Mouse (Mus musculus) v-Abl transformed pro-B cells (cell line): ENCODE measurements at regions not wholly inside any gene's neighbourhood (a gene's known extent, or its start where the extent isn't known, plus 50 kb on each side); places are given as distances from the start of the nearest gene placed in this dataset.

Experiments used
- in situ Hi-C, 2 experiments: fragments of 400-800 bp; cut with MboI; formaldehyde crosslinking; loops; one replicate each; pipeline ENCODE4 v1.15.1; 2025; ENCODE audit not compliant: unreplicated experiment in 2 of 2

DNA sequence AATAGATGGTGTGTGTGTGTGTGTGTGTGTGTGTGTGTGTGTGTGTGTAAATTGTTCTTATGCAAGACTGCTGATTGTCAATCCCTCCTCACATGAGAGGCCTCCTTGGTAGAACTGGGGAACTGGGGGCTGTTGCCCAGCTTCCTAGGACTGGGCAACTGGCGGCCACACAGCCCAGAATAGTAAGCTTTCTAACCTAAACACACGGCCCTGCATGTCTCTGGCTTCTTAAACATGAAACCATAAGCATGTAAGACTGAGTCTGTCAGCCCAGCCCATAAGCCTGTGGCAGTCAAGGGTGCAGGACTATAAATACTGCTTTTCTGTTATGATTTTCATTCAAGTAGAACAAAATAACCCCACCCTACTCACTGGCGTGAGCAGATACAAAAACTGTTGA is 60.7 kb downstream of the Ifng start:
- in situ Hi-C loops, result no loop called here

DNA sequence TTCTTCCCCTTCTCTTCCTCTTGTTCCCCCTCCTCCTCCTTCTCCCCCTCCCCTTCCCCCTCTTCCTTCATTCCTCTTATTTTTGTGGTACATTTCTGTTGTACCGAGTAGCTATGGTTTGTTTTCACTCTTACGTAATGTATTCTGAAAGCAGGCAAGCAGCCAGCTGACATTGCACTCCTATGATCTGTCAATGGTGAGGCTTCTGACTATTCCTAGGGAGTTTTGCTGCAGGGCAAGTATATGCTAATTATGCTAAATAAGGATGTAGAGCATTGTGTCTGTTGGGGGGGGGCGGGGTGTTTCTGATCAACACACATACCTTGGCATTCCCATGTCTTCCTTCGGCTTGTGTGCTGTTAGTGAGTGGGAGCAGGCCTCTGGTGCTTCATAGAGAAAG is 64.0 kb downstream of the Ifng start:
- in situ Hi-C loops, result no loop called here

DNA sequence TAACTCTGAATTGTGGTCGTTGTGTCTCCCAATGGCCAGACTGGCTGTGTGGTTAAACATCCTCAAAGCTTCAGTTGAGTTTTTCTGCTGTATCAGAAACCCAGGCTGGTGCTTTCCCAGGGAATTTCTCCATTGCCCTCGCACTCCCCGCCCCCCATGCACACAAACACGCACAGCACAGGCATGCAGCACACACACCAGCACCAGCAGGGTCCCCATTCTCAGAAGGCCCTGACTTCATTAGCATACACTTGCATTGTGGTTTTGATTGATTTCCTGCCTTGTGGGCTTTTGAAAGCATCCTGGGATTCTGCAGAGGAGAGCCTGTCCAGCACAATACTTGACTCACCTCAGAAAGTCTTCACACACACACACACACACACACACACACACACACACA is 65.3 kb downstream of the Ifng start:
- in situ Hi-C loops, result no loop called here

DNA sequence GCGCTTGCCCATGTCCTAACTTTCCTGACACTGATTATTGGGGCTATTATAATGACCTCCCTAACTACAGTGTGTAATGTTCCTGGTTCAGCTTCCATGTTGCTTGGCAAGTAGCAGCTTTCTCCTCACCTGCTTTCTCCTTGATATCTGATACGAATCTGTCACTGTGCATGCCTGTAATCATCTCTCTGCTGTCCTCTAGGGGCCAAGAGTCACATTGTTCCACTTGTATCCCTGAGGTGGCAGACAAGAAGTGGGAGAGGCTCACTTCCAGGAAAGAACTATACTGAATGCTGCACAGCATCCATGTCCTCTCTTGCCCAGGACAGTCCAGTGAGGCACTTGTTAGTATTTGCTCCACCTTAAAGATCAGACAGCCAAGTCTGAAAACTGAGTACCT is 66.8 kb downstream of the Ifng start:
- in situ Hi-C loops, result no loop called here

DNA sequence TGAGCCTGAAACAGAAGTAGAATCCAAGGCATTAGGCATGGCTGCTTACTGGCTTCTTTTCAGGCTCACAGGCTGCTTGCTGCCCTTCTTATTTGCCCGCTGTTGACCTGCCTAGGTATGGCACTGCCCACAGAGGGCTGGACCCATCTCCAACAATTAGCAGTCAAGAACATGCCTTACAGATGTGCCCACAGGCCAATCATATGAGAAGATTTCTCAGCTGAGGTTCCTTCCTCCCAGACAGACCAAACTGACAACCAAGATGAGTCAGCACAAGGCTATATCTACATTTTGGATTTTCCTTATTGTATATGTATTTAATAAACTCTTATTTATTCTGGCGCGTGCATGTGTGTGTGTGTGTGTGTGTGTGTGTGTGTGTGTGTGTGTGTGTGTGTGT is 76.0 kb downstream of the Ifng start:
- in situ Hi-C loops, result no loop called here

DNA sequence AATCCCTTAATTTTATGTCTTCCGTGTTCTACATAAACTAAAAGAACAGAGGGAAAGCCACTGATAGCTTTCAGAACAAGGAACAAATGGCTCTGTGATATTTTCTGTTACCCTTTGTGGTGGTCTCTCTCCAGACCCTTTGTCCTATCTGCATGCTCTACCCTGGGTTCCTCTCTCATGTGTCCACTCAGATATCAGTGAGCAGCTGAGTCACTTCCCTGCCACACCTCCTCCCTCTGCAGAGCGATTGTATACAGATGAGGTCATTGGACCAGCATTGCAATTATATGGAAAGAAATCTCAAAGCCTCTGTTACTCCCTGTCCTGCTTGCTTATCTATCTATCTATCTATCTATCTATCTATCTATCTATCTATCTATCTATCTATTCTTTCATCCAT is 77.1 kb downstream of the Ifng start:
- in situ Hi-C loops, result no loop called here

DNA sequence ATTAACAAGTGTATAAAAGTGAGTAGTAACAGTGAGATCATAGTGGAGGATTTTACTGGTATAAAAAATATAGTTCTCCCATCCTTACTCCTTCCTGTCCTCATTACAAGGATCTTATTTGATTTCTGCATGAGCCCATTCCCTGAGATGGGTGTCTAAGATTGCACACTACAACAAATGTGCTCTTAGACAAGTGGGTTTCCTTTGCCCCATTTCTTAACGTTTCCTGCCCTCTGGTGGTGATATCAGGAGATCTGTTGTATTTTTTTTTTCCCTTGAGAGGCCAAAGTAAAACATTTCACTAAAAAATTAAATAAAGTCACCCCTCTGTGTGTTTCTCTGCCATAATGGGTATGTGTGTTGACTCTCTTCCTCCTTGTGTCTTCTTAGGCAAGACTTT is 105.1 kb downstream of the Ifng start:
- in situ Hi-C loops, result loop anchor here (25.0 kb wide), 2 partner anchors 384 to 809 kb away; partner anchors contain the start of gene Slc35e3 (in 2 of the 2)

DNA sequence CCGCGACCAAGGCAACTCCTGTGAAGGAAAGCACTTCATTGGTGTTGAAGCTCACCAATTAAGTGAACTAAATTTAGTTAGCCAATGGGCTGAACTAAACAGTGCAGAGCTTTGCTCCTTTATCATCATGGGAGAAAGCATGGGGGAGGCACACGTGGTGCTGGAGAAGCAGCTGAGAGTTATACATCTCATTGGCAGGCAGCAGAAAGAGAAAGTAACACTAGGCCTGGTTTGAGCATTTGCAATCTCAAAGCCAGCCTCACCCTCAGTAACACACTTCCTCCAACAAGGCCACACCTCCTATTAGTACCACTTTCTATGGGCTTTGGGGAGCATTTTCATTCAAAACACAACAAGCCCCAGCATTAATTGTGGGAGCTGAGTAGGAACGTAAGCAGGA is 109.4 kb downstream of the Ifng start:
- in situ Hi-C loops, result loop anchor here in 1 of 2 experiments (25.0 kb wide), 1 partner anchor 1587 kb away; no protein-coding TSS in a partner anchor

DNA sequence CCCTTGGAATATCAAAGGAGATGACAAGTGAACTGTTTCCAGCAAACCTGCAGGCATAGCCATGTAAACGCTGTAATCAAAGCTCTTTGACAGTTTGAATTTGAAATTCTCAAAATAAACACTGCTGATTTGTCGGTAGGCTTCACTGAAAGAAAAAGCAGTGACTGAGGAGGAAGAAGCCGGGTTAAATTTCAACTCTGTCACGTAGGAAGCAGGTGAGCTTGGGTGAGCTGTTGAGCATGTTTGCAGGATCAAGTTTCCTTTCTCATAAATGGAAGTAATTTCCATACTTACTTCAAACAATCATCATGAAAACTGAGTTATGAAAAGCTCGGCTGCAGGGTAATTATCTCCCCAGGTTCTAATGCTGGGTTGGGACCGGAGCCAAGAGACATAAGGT is 118.0 kb downstream of the Ifng start:
- in situ Hi-C loops, result loop anchor here in 1 of 2 experiments (25.0 kb wide), 1 partner anchor 1578 kb away; no protein-coding TSS in a partner anchor

DNA sequence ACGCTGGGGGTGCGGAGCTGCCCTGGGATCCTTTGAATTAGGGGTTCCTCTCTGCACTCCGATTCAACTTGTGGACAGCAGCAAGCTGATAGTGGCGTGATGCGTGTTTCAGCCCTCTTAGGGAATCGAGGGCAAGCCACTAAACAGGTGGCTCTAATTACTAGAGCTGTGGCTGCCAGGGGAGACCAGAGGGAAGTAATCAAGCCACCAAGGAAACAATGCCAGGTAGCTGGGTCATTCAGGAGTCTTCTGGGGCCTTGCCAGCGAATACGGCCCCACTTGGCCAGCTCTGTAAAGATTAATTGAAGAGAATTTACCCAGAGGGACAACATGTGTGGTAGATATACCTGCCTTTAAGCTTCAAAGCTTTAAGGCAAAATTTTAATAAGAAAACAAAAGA is 123.2 kb downstream of the Ifng start:
- in situ Hi-C loops, result loop anchor here in 1 of 2 experiments (25.0 kb wide), 1 partner anchor 1573 kb away; no protein-coding TSS in a partner anchor

DNA sequence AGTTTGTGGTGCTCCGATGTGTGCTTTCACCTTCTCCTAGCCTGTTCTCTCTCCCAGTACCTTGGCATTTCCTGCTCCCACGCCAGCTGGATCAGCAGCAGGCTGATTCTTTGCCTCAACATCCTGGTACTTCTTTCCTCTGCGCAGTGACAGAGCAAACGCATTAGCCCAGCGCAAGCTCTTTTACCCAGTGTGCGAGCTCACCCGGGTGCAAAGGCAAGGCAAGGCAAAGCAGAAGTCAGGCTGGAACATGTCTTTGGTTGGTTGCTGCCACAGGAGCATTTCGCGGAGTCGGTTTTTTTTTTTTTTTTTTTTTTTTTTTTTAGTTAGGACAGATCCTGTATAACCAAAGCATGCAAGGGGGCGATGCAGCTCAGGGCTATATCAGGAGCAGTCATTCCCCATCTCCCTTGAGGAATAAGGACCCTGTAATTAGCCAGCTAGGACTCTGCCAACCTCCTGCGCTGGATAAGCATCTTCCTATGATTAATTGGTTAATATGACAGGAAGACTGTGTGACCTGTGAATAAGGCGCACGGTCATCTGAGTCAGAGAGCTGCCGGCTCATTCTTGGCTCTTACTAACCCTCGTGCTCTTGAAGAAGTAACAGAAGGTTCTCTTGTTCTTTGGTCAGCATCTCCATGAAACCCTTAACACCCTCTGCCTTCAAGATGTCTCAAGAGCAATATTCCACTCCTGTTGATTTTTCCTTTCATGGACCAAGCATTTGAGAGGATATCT is 123.9 kb downstream of the Ifng start:
- in situ Hi-C loops, result loop anchor here in 1 of 2 experiments (25.0 kb wide), 1 partner anchor 1573 kb away; no protein-coding TSS in a partner anchor

DNA sequence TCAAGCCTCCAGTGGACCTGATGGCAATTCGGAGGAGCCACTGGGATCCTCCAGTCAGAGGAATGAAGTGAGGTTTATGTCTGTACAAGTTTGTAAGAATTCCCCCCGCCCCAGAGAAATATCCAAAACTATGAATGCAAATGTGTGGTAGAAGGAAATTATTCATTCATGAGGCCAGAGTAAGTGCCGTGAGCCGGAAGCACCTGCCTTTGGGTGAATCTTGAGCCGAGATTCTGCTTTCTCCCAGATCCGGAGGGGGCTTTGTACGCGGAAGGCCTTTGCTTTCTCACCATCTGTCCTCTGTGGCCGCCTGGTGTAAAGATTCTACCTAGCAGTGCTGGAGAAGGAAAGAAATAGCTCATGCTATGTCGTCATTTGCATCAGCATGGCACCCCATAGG is 127.8 kb downstream of the Ifng start:
- in situ Hi-C loops, result loop anchor here in 1 of 2 experiments (25.0 kb wide), 1 partner anchor 1569 kb away; no protein-coding TSS in a partner anchor

DNA sequence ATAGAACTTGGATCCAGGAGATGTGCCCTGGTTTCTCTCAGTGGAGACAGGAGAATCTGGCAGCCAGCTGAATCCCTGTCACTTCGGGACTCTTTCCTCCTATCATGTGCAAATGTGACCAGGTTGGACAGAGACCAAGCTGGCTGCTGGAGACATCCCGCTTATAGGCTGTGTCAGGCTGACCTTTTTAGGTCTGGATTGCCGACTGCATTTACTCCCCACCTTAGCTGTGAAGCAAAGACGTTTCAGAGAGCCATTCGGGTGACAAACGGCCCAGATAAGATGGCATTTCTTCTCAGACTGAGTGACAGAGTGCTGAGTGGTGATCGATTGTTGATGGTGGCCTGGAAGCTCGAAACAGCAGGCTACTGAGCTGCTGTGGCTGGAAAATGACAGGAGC is 128.6 kb downstream of the Ifng start:
- in situ Hi-C loops, result loop anchor here in 1 of 2 experiments (25.0 kb wide), 1 partner anchor 1568 kb away; no protein-coding TSS in a partner anchor

DNA sequence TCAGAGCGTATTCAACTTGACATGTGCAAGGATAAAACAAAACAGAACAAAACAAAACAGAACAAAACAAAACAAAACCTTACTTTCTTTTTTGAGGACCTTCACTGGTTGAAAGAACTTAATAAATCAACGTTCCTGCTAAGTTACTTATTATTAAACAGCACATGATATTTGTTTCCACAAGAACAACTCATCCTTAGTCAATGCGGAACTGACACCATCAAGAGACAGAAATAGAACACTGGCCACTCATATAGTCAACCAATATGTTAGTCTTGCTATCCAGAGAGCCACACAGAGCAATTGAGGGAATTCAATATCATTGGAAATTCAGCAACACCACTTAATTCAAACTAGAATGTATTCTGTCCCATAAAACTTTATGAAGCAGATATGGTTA is 132.4 kb downstream of the Ifng start:
- in situ Hi-C loops, result loop anchor here in 1 of 2 experiments (25.0 kb wide), 1 partner anchor 1564 kb away; no protein-coding TSS in a partner anchor

DNA sequence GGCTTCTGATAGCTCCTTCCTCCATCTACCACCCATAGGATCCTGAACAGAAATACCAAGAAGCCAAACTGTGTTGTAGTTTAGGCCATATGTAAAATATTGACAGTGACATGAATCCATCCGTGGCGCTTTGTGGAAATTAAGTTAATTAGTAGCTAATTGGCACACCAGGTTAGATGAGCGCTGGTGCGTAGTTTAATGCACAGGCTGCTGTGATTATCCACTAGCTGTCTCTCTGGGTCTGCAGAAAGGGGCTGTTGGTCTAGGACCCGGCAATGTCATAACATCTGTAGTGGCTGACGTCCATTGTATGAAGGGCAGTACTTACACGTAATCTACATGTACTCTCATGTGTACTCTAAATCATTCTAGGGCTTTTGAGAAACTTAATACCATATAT is 134.7 kb downstream of the Ifng start:
- in situ Hi-C loops, result loop anchor here (25.0 kb wide), 2 partner anchors 662 to 787 kb away; partner anchors contain the start of gene Cand1 (in 1 of the 2)

DNA sequence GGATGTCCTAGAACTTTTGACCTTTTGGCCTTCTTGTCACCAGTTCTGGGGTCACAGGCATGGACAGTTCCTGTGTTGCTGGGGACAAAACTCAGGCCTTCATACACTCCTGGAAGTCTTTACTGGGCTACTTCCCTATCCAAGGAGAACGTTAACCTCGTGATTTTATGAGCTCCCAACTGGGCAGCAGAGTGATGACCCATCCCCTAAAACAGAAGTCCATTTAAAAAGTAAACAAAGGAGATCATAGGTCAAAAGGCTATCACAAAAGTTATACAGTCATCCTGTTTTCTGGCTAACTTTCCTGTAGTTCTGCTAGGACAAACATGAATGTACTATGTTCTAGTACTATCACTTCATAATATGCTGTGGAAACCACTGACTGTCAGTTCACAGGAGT is 140.5 kb downstream of the Ifng start:
- in situ Hi-C loops, result loop anchor here (25.0 kb wide), 2 partner anchors 656 to 781 kb away; partner anchors contain the start of gene Cand1 (in 1 of the 2)

DNA sequence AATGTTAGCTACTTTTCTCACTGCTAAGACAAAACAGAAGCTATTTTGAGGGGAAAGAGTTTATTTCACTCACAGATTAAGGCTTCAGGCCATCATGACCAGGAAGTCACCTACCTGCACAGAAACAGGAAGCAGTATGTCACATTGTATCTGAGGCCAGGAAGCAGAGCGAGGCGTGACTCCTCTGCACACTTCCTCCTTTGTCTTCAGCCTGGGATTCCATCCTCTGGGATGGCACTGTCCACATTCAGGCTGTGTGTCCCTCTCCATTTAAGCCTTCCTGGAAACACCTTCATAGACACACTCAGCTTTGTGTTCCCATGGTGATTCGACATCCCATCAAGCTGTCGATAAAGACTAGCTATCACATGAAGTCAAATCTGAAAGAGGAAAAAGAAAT is 145.0 kb downstream of the Ifng start:
- in situ Hi-C loops, result loop anchor here (5.0 to 25.0 kb wide), 3 partner anchors 496 to 776 kb away; partner anchors contain the start of gene Cand1 (in 1 of the 2)

DNA sequence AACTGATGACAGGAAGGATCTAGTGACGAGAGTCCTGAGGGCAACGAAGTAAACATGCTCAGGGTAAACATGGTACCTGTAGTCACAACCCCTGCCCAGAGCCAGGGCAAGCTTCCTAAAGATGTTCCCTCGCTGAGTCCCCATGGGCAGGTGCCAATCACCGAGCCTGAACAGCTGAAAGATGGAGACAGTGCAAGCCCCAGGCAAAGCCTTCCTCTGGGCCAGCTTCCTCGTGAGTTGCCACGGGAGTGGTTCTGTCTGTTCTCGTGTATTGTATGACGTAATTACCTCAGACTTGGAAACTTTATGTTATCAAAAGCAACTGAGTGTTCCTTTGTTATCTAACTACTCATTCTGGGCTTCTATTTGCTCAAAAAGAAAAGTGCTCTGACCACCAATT is 147.4 kb downstream of the Ifng start:
- in situ Hi-C loops, result loop anchor here (5.0 to 25.0 kb wide), 3 partner anchors 494 to 774 kb away; partner anchors contain the start of gene Cand1 (in 1 of the 2)

DNA sequence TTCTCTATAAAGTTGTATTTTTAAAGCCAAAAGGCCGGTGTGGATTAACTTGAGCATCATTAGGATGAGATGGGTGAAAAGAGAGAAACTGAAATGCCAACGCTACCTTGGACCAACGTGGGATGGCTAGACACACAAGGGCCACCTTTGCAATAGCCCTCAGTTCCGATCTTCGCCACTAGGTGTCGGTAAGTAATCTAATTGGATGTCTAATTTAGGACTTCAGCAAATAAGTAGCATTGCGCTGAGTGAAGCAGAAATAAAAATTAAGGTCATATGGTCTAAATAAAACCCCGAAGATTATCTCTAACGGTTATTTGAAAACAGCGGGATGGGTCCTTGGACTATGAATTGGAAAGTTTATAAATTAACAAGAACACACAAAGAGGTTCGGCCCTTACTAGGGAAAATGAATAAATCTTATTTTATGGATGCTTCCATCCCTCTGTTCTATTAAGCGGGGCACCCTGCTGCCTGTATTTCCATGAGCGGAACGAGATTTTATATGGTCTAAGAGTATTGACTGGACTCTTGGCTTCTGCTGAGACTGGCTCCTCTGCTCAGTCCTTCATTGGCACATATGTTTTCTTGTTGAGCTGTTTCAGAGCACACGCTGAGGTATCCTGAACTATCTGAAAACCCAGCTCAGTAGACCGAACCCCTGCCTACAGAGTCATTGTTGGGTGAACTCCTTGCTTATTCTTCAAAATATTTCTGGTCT is 152.0 kb downstream of the Ifng start:
- in situ Hi-C loops, result loop anchor here (5.0 to 25.0 kb wide), 3 partner anchors 484 to 769 kb away; partner anchors contain the start of gene Cand1 (in 1 of the 2)

DNA sequence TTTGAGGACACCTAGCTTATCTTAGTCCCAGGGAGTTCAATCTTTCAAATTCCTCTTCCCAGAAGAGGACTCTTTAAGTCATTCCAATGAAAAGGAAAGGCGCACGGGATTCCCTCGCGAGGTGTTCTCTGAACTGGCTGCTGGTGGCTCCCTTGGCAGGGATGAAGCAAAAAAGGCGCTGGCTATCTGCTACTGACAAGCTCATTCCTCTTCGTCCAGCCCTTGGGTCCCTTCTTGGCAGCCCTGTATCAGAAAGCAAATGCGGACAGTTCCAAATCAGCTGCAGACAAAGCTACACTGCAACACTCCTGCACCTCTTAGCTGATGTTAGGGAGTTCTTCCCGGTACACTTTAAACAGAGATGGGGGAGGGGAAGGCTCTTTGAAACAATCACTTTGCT is 155.4 kb downstream of the Ifng start:
- in situ Hi-C loops, result loop anchor here (25.0 kb wide), 2 partner anchors 641 to 766 kb away; partner anchors contain the start of gene Cand1 (in 1 of the 2)

DNA sequence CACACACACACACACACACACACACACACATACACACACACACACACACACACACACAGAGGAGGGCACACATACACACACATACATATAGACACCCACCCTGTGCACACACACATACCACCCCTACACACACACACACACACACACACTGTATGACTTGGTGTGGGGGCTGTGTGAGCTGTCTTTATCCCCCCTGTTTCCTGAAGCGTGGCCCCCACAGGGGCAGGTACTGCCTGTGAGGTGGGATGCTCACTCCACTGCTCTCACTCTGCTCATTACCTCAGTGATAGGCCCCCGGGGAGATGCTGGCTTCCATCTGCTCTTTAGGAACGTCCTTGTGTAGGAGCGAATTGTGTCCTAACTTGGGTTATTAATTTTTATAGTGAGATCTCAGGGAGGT is 157.7 kb downstream of the Ifng start:
- in situ Hi-C loops, result loop anchor here (25.0 kb wide), 2 partner anchors 639 to 764 kb away; partner anchors contain the start of gene Cand1 (in 1 of the 2)
